Mouse (Mus musculus): ENCODE results near the gene Gm11099. TPM values are rescaled to one million over a fixed set of nuclear protein-coding genes. Genes with fewer than 3 reads are reported as not detected.
A peak's percentile ranks its signal among the peaks of the same experiment; 100 is the strongest.

The Gm11099 gene
- polyA plus RNA-seq (2012; rRNA removed), result not detected in 2 replicates

- DNase-seq (ENCODE audit: extremely low spot score in 1 of 2, low spot score in 1 of 2), result no peak
Measured at GRCm38 (mm10) chr2:58859134-58859533, at the start of gene Gm11099. TSS of gene Gm11099 (plus strand) at chr2:58859434.

- DNase-seq (ENCODE audit: extremely low spot score in 1 of 2, low spot score in 1 of 2), result no peak
Measured at GRCm38 (mm10) chr2:58812941-58813340, 46.3 kb upstream of the Gm11099 start.

GRCm38 (mm10) chr2:58828910-58829600, 30.2 kb upstream of the Gm11099 start:
- no peak for DNase-seq (ENCODE audit: extremely low spot score in 1 of 2, low spot score in 1 of 2)

GRCm38 (mm10) chr2:58829981-58830742, 29.1 kb upstream of the Gm11099 start:
- peak; percentile 15 to 46 for DNase-seq (ENCODE audit: extremely low spot score in 1 of 2, low spot score in 1 of 2)

- DNase-seq (ENCODE audit: extremely low spot score in 1 of 2, low spot score in 1 of 2), result no peak
Measured at GRCm38 (mm10) chr2:58832253-58832980, 26.8 kb upstream of the Gm11099 start.

- no peak for DNase-seq (ENCODE audit: extremely low spot score in 1 of 2, low spot score in 1 of 2)
Measured at GRCm38 (mm10) chr2:58841021-58841420, 18.2 kb upstream of the Gm11099 start.

GRCm38 (mm10) chr2:58842443-58842842, 16.8 kb upstream of the Gm11099 start:
- no peak for DNase-seq (ENCODE audit: extremely low spot score in 1 of 2, low spot score in 1 of 2)

GRCm38 (mm10) chr2:58844499-58844898, 14.7 kb upstream of the Gm11099 start:
- no peak for DNase-seq (ENCODE audit: extremely low spot score in 1 of 2, low spot score in 1 of 2)

- peak in 1 of 2 experiments; percentile 28 for DNase-seq (ENCODE audit: extremely low spot score in 1 of 2, low spot score in 1 of 2)
Measured at GRCm38 (mm10) chr2:58879876-58880275, 20.6 kb downstream of the Gm11099 start.

GRCm38 (mm10) chr2:58905057-58905456, 45.8 kb downstream of the Gm11099 start:
- no peak for DNase-seq (ENCODE audit: extremely low spot score in 1 of 2, low spot score in 1 of 2)

- DNase-seq (ENCODE audit: extremely low spot score in 1 of 2, low spot score in 1 of 2), result no peak
Measured at GRCm38 (mm10) chr2:58906814-58907516, 47.7 kb downstream of the Gm11099 start.

- no peak for DNase-seq (ENCODE audit: extremely low spot score in 1 of 2, low spot score in 1 of 2)
Measured at GRCm38 (mm10) chr2:58912339-58912738, 53.1 kb downstream of the Gm11099 start.

- DNase-seq (ENCODE audit: extremely low spot score in 1 of 2, low spot score in 1 of 2), result no peak
Measured at GRCm38 (mm10) chr2:58918351-58918750, 59.1 kb downstream of the Gm11099 start.

GRCm38 (mm10) chr2:58925551-58925950, 66.3 kb downstream of the Gm11099 start:
- DNase-seq (ENCODE audit: extremely low spot score in 1 of 2, low spot score in 1 of 2), result peak; percentile 20 to 36

GRCm38 (mm10) chr2:58941361-58941760, 82.1 kb downstream of the Gm11099 start:
- DNase-seq (ENCODE audit: extremely low spot score in 1 of 2, low spot score in 1 of 2), result peak; percentile 11 to 64

- no peak for DNase-seq (ENCODE audit: extremely low spot score in 1 of 2, low spot score in 1 of 2)
Measured at GRCm38 (mm10) chr2:58948796-58949195, 89.6 kb downstream of the Gm11099 start.

- no peak for DNase-seq (ENCODE audit: extremely low spot score in 1 of 2, low spot score in 1 of 2)
Measured at GRCm38 (mm10) chr2:58952101-58952500, 92.9 kb downstream of the Gm11099 start.

GRCm38 (mm10) chr2:58956351-58956750, 97.1 kb downstream of the Gm11099 start:
- DNase-seq (ENCODE audit: extremely low spot score in 1 of 2, low spot score in 1 of 2), result no peak

- DNase-seq (ENCODE audit: extremely low spot score in 1 of 2, low spot score in 1 of 2), result no peak
Measured at GRCm38 (mm10) chr2:58956770-58957300, 97.6 kb downstream of the Gm11099 start.

Data from frontal cortex, adult 2 months (tissue).